Mouse (Mus musculus): ENCODE measurements at regions not wholly inside any gene's neighbourhood (a gene's known extent, or its start where the extent isn't known, plus 50 kb on each side); places are given as distances from the start of the nearest gene placed in this dataset.

GRCm38 (mm10) chr11:18821384-18821783, 197.4 kb downstream of the Meis1 start:
- WGBS (ENCODE audit: insufficient replicate concordance): 21% methylated on average over 1 of the region's 1 CpGs
- H3K4me3 ChIP-seq (ENCODE audit: insufficient read depth in 1 of 2, low read depth in 2 of 2, low read length in 2 of 2): no peak overlapping the region
- no peak overlapping the region for H3K27ac ChIP-seq
- H3K9ac ChIP-seq (replicated peaks): no peak overlapping the region
- H3K36me3 ChIP-seq (replicated peaks; ENCODE audit: control insufficient read depth, insufficient read depth, low read depth): no peaks in the 10 kb centered on the region
- no peak for ATAC-seq (ENCODE audit: insufficient read depth)
- TF ChIP-seq EP300 (IDR thresholded peaks at IDR 0.05; ENCODE audit: low read depth) (no peak), CTCF (IDR thresholded peaks at IDR 0.05; ENCODE audit: low read depth) (peak; percentile 20; the same call in 1 of the 2 replicates)
- no peaks in the 10 kb centered on the region for H3K27me3 ChIP-seq (ENCODE audit: control insufficient read depth, insufficient read depth, low read length)
- no peak for DNase-seq (ENCODE audit: low read depth in 3 of 3, low spot score in 3 of 3)
- H3K4me1 ChIP-seq (replicated peaks; ENCODE audit: control insufficient read depth in 2 of 2, insufficient read depth in 2 of 2, low read length in 1 of 2): no peaks in the 10 kb centered on the region
- no peak overlapping the region for H3K4me2 ChIP-seq (ENCODE audit: low read depth)
- no peaks in the 10 kb centered on the region for H3K9me3 ChIP-seq (ENCODE audit: control insufficient read depth, low read length)

- no peak overlapping the region for H3K4me2 ChIP-seq (ENCODE audit: low read depth)
- no peaks in the 10 kb centered on the region for H3K27me3 ChIP-seq (ENCODE audit: control insufficient read depth, insufficient read depth, low read length)
- ATAC-seq (ENCODE audit: insufficient read depth) (no peak), DNase-seq (ENCODE audit: low read depth in 3 of 3, low spot score in 3 of 3) (no peak)
- TF ChIP-seq CTCF (IDR thresholded peaks at IDR 0.05; ENCODE audit: low read depth) (no peak), EP300 (IDR thresholded peaks at IDR 0.05; ENCODE audit: low read depth) (no peak)
- WGBS (ENCODE audit: insufficient replicate concordance): 47% methylated on average over 3 of the region's 3 CpGs
- H3K9me3 ChIP-seq (ENCODE audit: control insufficient read depth, low read length): no peaks in the 10 kb centered on the region
- no peak overlapping the region for H3K9ac ChIP-seq (replicated peaks)
- H3K27ac ChIP-seq: no peak overlapping the region
- H3K4me1 ChIP-seq (replicated peaks; ENCODE audit: control insufficient read depth in 2 of 2, insufficient read depth in 2 of 2, low read length in 1 of 2): no peaks in the 10 kb centered on the region
- no peak overlapping the region for H3K4me3 ChIP-seq (ENCODE audit: insufficient read depth in 1 of 2, low read depth in 2 of 2, low read length in 2 of 2)
- H3K36me3 ChIP-seq (replicated peaks; ENCODE audit: control insufficient read depth, insufficient read depth, low read depth): no peaks in the 10 kb centered on the region
Observed at GRCm38 (mm10) chr11:18814110-18814509, 204.7 kb downstream of the Meis1 start.

DNA sequence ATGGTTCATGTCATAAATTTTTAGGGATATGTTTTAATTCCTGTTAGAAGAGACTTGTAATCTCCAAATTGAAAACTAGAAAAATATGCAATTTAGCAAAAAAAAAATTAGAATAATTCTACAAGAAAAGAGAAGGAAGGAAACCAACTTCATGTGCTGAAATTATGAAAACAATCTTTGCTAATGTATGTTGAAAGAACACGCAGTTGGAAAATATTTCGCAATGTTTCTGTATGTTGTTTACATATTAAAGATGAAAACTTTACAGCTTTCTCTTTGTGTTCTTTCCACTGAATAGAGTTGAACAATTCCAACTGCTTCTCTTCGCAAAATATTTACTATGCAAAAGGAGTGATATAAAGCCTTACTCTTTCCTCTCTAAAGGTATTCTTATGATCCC, 251.3 kb downstream of the Meis1 start:
- H3K4me2 ChIP-seq (ENCODE audit: low read depth): no peak overlapping the region
- 74% methylated on average over 3 of the region's 3 CpGs for WGBS (ENCODE audit: insufficient replicate concordance)

DNA sequence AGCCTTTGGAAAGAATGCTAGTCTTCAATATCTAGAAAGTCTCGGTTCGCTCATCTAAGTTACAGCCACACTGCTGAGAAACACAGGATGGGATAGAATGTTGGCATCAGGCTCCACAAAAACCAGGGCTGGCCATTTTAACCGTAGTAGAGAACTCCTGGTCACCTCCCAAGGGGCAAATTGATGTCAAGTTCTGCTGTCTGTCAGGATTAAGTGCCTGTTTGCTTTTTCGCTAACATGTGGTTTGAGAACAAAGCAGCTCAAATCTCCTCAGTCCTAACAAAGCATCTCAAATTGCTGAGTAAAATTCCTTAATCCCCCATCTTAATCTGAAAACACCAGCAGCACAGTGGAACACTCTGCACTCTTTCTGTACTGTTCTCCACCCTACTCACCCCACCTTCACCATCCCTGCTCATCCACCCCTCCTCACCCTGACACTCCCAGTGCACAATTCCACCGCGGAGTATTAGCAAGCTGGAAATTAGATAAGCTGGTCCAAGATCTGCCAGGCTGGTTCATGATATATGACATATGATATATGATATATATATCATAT, 252.2 kb downstream of the Meis1 start:
- no peak overlapping the region for H3K9ac ChIP-seq (replicated peaks)
- ATAC-seq (ENCODE audit: insufficient read depth) (no peak), DNase-seq (ENCODE audit: low read depth in 3 of 3, low spot score in 3 of 3) (no peak)
- H3K4me3 ChIP-seq (ENCODE audit: insufficient read depth in 1 of 2, low read depth in 2 of 2, low read length in 2 of 2): no peak overlapping the region
- H3K9me3 ChIP-seq (ENCODE audit: control insufficient read depth, low read length): no peaks in the 10 kb centered on the region
- H3K27me3 ChIP-seq (ENCODE audit: control insufficient read depth, insufficient read depth, low read length): no peaks in the 10 kb centered on the region
- H3K4me2 ChIP-seq (ENCODE audit: low read depth): no peak overlapping the region
- no peaks in the 10 kb centered on the region for H3K4me1 ChIP-seq (replicated peaks; ENCODE audit: control insufficient read depth in 2 of 2, insufficient read depth in 2 of 2, low read length in 1 of 2)
- H3K36me3 ChIP-seq (replicated peaks; ENCODE audit: control insufficient read depth, insufficient read depth, low read depth): no peaks in the 10 kb centered on the region
- TF ChIP-seq EP300 (IDR thresholded peaks at IDR 0.05; ENCODE audit: low read depth) (no peak), CTCF (IDR thresholded peaks at IDR 0.05; ENCODE audit: low read depth) (no peak)
- WGBS (ENCODE audit: insufficient replicate concordance): 67% methylated on average over 6 of the region's 6 CpGs
- no peak overlapping the region for H3K27ac ChIP-seq

More for the DNA sequence above, 251.3 kb downstream of the Meis1 start:
- H3K9me3 ChIP-seq (ENCODE audit: control insufficient read depth, low read length): no peaks in the 10 kb centered on the region
- no peak overlapping the region for H3K4me3 ChIP-seq (ENCODE audit: insufficient read depth in 1 of 2, low read depth in 2 of 2, low read length in 2 of 2)
- no peaks in the 10 kb centered on the region for H3K4me1 ChIP-seq (replicated peaks; ENCODE audit: control insufficient read depth in 2 of 2, insufficient read depth in 2 of 2, low read length in 1 of 2)
- DNase-seq (ENCODE audit: low read depth in 3 of 3, low spot score in 3 of 3) (no peak), ATAC-seq (ENCODE audit: insufficient read depth) (no peak)
- H3K9ac ChIP-seq (replicated peaks): no peak overlapping the region
- TF ChIP-seq CTCF (IDR thresholded peaks at IDR 0.05; ENCODE audit: low read depth) (no peak), EP300 (IDR thresholded peaks at IDR 0.05; ENCODE audit: low read depth) (no peak)
- no peaks in the 10 kb centered on the region for H3K36me3 ChIP-seq (replicated peaks; ENCODE audit: control insufficient read depth, insufficient read depth, low read depth)
- no peaks in the 10 kb centered on the region for H3K27me3 ChIP-seq (ENCODE audit: control insufficient read depth, insufficient read depth, low read length)
- H3K27ac ChIP-seq: no peak overlapping the region

GRCm38 (mm10) chr11:18758591-18759074, 260.2 kb downstream of the Meis1 start:
- Histone ChIP-seq H3K9me3 (ENCODE audit: control insufficient read depth, low read length) (no peaks in the 10 kb centered on the region), H3K9ac (replicated peaks) (no peak overlapping the region), H3K36me3 (replicated peaks; ENCODE audit: control insufficient read depth, insufficient read depth, low read depth) (no peaks in the 10 kb centered on the region), H3K4me1 (replicated peaks; ENCODE audit: control insufficient read depth in 2 of 2, insufficient read depth in 2 of 2, low read length in 1 of 2) (peaks cover 4 to 9% of the 10 kb centered on the region in 2 experiments; a peak in 3 of 4 replicates), H3K27me3 (ENCODE audit: control insufficient read depth, insufficient read depth, low read length) (no peaks in the 10 kb centered on the region), H3K4me3 (ENCODE audit: insufficient read depth in 1 of 2, low read depth in 2 of 2, low read length in 2 of 2) (no peak overlapping the region), H3K4me2 (ENCODE audit: low read depth) (no peak overlapping the region), H3K27ac (no peak overlapping the region)
- 64% methylated on average over 6 of the region's 6 CpGs for WGBS (ENCODE audit: insufficient replicate concordance)
- DNase-seq (ENCODE audit: low read depth in 3 of 3, low spot score in 3 of 3): no peak
- TF ChIP-seq EP300 (IDR thresholded peaks at IDR 0.05; ENCODE audit: low read depth): no peak
- no peak for TF ChIP-seq CTCF (IDR thresholded peaks at IDR 0.05; ENCODE audit: low read depth)
- no peak for ATAC-seq (ENCODE audit: insufficient read depth)

All from liver, embryonic 14.5 days (tissue).